Mouse (Mus musculus) cerebellum, postnatal 10 days (tissue): ENCODE data around the gene Ddr2.
"Not testable (repeated sequence)": the region's sequence is repeated elsewhere in the genome, so short reads cannot be mapped to it uniquely, and the experiment has no call there.

Source experiments
- DNase-seq, 2 experiments: peaks; one replicate each; pipeline ENCODE4 v3.0.0; 2021; ENCODE audit warnings: mixed read lengths in 2 of 2

The Ddr2 gene

DNA sequence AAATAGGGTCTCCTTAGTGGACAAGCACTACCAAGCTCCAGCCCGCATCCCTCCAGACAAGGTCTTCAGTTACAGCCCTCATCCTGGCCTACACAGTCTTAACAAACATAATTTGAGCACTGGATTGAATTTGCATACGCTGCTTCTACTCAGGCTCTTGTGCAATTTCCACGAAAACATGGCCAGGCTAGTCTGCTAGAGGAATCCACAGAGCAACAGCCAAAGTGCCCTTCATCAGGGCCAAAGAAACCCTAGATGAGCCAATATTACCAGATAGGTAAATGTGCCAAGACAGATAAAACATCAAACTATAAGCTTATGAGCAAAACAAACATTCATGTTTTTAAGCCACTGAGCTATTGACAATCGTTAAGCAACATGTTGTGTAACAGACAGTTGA lies 75.6 kb downstream of the Ddr2 start:
- no peak for DNase-seq

DNA sequence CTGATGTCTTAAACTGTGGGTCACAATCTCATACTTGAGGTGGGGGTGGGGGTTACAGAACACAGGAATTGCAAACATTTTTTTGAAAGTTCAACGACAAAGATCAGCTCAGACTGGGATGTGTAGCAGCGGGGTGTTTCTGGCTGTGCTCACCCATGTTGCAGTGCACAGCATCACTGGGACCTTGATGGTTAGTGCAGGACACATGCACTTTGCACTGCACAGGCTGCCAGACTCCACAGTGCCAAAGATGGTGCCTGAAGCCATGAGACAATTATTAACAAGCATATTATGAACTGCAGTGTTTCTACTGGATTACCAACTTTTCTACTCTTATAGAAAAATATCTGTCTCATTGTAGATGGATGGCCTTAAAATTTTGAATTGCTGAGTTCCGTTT lies 78.9 kb downstream of the Ddr2 start:
- no peak for DNase-seq

DNA sequence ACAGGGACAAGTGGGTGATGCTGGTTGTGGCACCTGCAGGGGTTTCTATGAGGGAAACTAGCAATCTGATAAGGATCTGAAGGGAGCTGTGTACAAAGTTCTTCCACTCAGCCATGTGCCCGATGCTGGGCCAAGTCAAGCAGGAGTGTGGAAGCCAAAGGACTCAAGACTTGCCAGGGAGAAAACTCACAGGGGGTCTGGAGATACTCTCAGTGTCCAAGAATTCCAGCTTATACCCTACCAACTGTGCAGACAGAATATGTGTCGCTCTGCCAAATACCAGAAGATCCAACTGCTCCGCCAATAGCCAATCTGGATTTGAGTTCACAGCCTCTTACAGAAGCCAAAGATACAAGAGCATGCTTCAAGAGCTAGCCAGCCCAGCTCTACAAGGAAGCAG lies 95.8 kb downstream of the Ddr2 start:
- DNase-seq, result peak; percentile 52 to 67

DNA sequence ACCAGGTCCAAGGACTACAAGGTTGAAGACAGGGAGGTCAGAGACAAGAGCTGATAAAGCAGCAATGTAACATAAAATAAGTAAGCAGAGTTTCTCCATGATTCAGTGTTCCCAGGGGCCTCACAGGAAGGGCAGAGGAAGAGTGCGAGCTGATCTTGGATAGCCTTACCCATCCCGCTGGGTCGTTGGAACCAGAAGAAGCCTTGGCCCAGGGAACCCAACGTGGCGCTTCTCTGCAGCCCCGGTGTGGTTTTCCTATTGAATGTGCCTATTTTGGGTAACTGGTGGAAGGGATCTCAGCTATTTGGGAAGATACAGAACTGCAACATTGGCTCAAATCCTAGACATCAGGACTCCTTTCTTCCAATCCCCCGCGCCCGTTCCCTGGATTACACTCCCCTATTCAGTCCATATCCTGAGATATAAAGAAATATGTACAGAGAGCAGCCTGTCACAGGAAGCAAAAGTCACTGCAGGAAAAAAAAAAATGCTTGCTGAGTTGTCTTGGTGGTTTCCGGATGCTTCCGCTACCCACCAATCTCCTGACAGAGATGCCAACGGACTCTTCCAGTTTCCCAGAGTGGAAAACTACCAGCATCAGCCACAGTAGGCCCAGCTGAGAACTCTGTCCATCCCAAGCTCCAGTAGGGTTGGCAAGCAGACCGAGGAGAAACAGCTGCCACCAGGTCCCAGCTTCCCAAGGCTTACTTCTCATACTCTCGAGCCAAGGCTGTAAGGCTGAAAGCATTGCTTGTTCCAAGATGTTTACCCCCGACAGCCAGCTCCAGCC lies 99.7 kb downstream of the Ddr2 start:
- peak; percentile 56 to 66 for DNase-seq

DNA sequence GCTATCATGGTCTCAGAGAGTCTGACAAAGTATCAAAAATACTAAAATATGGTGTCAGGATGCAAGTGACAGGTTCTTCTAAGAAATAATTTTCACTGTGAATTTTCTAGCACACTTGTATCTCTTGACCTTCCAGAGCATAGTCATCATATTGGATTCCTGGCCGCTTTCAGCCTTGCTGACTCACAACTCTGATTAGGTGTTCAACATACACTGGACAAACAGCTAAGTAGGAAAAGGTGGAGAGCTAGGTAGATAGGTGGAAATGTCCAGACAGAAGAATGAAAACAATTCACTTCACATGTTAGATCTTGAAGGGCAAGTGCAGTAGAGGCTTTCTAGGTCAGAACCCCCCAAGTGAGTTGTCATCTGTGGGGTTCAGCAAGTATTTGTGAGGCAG lies 101.3 kb downstream of the Ddr2 start:
- DNase-seq, result no peak

DNA sequence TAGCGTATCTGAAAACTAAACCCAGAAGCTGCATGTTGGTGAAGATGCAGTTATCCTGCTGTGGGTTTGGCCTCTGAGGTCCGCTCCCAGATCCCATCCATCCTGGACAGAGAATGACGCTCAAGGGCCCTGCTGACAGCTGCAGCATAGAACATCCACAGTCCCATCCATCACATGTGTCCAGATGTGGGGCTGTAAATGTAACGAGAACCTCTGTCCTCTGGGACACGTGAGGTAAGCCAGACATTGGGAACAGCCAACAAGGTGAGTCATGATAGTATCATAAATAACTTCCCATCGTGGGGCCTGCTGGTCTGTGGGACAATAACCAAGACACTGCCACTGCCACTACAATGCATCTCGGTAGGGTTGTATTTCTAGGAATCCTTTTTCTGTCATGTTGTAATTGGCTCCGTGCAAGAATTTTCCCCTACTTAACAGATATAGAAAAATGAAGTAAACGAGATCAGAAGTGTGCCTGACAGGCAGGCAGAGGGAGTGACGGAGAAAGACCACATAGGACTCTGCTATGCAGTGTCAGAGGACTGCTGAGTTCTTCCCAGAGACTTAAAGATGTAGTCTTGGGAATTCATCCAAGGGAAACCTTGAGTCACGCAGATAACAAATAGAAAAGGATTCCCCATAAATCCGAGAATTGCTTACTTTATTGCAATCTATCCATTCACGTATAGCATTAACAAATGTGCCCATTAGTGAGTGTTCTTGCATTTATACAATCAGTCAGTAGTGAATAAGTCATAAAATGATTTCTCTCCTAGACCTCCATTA lies 101.9 kb downstream of the Ddr2 start:
- DNase-seq, result no peak

DNA sequence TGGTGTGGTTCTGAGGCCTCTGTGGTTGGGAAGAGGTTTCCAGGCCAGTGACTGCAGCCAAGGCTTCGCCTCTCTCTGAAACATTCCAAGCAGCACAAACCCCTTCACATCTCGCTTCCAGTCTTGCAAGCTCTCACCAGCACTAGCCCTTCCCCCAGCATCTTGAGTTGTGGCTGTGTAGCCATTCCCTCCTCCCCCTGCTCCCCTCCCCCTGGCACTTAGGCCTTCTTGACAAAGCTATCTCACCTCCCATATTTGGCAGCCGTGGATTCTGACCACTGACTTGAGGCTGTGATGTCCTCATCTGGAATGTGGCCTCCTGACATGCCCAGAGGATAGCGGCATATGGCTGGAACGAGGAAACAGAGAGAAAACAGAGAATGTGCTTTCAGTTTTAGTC lies 104.0 kb downstream of the Ddr2 start:
- DNase-seq, result no peak

DNA sequence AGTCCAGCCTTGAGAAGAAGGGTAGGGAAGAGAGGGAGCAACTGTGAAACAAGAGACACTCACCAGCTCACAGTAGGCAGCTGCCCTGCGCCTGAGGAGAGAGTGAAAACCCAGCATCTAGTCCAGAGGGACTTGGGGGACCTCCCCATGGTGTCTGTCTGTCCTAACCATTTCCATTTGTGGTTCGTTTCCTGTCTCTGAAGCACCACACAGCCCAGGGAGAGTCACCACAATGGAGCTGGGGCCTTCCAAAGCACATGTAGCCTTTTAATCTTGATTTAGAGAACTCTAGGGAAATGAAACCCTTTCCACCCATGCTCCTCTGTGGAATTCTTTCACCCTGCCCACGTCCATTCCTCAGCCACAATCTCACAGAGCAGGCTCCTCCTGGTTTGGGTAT lies 105.3 kb downstream of the Ddr2 start:
- DNase-seq, result no peak

DNA sequence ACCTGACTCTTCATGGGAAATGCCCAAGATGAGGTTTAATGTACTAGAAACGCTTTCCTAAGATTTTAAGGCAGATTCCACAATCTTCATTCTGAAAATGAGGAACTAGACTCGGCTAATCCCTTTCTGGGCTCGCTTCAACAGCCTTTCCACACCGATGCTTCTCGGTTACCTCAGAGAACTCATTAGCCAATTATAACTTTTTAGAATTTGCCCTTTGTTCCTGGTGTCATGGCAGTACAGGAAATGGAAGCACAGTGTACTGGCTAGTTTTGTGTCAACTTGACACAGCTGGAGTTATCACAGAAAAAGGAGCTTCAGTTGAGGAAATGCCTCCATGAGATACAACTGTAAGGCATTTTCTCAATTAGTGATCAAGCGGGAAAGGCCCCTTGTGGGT lies 116.7 kb downstream of the Ddr2 start:
- DNase-seq, result not testable (repeated sequence)

DNA sequence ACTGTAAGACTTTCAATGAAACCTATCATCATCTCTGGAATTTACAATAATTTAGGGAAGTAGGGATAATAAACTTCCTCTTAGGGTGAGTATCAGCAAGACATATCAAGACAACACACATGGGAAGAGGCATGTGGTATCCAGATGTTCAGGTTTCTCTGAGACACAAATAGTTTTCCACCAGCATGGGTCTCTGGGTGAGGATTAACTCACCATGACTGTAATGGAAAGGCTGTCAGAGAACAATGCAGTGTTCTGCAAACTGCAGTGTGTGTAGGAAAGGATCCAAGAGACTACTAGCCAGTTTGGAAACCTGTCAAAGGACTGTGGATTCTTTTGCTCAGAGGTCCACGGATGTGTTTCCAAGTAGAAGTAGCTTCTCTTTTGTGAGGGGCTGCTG lies 124.4 kb downstream of the Ddr2 start:
- peak in 1 of 2 experiments; percentile 5 for DNase-seq

DNA sequence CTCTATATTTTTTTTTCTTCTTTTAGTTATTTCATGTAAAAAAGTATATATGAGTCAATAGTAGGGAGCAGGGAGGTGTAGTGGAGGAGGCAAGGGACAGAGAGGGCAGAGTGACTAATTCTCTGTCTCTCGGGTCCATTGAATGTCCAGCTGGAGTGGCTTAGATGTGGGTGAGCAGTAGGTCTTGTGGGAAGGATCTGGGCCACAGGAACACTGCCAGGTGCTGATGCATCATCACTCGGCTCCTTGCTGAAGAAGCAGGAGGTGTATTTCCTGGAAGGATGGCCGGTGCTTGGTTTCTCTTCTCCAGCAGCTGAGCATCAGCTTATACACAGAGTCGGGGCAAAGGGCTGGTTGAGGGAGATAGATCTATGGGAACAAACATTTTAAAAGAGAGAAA lies 132.9 kb downstream of the Ddr2 start:
- DNase-seq, result no peak

DNA sequence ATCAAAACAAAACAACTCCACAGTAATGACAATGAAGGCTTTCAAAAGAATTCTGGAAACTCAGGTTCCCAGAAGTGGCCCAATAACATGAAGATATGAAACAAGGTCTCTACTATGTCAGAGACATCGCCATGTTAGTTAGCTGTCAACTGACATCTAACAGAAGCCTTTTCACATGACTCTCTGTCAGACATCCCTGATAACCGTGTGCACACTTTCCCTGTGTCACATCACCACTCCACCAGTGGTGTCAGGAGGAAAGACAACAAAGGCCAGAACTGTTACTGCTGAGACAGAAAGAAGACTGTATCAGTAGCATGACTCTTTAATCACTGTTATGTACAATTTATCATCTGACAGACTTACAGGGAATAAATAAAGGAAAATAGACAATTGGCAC lies 138.6 kb downstream of the Ddr2 start:
- DNase-seq, result no peak

DNA sequence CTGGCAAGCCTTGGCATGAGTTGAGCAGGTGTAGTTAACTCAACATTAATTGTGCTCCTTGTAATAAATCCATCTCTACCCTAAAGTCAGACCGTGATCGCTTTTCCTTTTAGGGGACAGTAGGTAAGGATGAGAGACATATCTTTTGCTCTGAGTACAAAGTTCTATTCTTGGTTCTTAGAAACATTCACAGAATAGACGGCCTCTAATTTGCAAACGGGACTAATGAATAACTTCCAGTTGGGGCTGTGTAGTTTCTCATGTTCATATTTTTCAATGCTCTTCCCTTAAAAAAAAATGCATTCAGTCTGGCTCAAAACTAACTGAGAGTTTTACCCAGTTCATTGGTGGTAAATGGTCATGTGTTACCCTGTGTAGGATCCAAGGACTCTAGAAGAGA lies 139.6 kb downstream of the Ddr2 start:
- DNase-seq, result no peak

DNA sequence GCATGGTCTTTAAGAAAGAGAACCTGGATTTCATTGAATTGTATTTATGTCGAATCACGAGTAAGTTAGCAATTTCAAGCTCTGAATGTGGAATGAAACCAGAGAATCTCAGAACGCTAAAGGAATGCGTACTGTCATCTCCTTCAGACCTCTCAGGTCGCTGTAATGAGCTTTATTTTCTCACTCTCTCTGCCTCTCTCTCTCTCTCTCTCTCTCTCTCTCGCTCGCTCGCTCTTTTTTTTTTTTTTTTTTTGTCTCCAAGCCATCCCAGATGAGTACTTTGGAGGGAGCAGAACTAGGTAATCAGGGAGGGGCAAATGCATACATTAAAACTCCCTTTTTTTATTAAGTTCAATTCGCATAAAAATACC lies 141.1 kb downstream of the Ddr2 start:
- DNase-seq, result no peak

DNA sequence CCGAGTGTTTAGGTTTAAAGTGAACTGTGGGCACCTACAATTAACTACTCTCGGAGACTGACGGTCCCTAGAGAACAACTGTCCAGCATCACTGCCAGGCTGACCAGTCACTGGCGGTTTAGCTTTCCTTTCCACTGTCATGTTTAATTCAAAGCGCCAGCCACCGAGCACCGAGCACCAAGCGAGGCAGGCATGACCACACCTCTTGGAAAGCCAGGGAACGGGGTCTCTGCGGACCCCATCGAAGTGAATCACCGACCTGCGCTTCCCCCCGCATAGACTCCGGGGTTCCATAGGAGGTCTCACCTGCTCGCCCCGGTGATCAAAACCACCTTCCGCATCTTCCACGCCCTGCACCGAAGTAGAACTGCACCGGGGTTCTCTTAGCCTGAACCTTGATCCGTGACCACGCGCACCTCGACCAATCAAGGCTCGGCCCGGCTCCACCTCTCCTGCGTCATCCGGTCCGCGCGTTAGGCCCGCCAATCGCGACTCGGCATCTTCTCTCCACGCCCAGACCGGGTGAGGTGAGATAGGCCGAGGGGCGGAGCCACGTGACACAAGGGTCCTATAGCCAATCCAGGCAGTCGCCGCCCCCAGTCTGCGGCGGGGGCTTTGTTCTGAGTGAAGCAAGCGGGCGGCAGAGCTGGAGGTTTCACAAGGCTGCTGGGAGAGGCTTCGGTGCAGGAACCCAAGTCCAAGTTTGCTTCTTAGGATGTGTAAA lies 141.6 kb downstream of the Ddr2 start, which contains the start of gene Hsd17b7:
TSS of gene Hsd17b7 (minus strand) at position 450 of the 724 bp plus-strand sequence.
- peak; percentile 98 to 99 for DNase-seq

DNA sequence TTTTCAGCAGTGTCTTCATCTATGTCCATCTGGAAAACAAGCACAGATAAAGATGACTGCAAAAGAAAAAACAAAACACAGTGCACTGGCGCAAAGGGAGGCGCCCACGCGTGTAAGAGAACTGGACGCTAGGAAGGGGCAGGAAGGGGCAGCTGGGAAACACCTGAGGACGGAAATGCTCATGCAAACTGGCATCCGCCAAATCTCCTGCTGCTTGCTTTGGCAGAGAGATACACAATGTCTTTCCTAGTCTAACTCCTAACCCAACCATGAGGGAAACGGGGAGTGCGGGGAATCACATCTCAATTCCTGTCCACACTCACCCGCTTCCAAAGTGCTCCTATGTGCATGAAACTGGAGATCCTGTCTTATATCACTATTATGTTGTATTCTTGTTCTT lies 157.5 kb downstream of the Ddr2 start:
- peak; percentile 60 to 65 for DNase-seq

DNA sequence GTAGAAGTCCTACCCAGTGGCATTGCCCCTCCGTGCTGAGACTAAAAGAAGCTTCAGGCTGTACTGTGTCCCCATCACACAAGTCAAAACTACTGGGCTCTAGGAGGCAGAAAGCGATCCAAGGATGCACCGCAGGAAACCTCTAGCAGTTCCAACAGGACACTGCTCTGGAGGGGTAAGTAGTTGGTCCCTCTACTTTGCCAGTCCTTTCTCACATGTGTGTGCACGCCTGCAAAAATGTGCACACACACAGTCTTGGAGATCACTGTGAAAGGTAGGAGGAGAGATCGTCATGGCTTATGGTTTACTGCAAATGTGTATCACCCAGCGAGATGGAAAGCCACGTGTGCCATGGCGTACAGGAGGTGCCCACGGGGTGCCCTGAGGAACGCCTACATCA lies 157.9 kb downstream of the Ddr2 start:
- DNase-seq, result no peak

DNA sequence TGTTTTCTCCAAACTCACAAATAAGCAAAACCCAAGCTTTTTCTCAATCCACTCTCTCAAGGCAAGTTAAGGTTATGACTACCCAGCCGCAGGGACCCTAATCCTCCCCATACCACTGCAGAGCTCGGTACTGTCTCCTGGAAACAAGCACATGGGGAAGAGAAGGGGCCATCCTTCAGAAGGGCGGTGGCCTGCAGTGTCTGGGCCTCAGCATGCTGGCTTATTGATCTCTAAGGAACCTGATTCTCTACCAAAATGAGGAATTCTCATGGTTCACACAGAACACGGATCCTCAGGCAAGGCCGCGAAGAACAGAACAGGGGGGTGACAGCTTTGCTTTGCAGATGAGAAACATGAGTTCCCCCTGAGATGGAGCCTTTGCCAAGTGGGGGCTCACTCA lies 159.0 kb downstream of the Ddr2 start:
- DNase-seq, result no peak

DNA sequence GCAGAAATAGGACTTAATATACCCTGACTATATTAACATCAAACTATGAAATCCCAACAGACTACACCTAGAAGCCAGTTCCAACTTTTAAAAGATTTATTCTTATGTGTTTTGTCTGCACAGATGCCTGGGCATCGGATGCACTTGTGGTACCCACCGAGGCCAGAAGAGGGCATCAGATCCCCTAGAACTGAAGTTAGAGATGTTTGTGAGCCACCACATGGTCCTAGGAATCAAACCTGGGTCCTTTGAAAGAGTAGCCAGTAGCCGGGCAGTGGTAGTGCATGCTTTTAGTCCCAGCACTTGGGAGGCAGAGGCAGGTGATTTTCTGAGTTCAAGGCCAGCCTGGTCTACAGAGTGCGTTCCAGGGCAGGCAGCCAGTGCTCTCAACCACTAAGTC lies 159.9 kb downstream of the Ddr2 start:
- DNase-seq, result peak; percentile 21

DNA sequence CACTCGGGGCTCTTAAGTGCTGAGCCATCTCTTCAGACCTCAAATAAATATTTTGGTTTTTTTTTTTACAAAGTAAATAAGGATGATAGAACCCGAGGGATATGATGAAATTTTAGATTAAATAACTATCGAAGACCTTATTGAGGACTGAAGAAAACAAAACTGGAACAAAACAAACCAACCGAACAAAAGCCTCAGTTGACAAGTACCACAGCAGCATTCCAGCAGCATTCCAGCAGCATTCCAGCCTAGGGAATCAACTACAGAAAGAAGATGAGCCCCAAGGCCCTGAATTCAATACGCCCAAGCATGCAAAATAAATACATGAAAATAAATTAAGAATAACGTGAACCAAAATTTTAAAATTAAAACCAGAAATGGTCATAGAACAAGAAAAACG lies 160.6 kb downstream of the Ddr2 start:
- no peak for DNase-seq

DNA sequence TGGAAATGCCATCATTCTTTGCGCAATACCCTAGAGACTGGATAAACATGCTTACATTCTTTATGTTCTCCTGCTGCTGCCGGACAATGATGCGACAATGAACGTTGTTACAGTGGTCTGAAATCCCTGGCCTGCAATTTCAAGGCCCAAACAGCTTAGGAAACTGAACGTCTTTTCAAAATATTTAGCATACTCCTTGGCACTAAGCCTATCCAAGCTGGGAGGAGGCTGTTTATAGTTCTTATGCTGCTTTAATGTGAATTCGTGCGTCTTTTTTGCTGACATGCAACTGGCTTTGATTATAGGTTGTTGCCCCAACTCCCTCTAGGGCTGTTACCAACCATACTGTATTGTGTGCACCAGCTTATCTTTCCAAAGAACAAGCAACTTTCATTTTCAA lies 161.7 kb downstream of the Ddr2 start:
- DNase-seq, result no peak

DNA sequence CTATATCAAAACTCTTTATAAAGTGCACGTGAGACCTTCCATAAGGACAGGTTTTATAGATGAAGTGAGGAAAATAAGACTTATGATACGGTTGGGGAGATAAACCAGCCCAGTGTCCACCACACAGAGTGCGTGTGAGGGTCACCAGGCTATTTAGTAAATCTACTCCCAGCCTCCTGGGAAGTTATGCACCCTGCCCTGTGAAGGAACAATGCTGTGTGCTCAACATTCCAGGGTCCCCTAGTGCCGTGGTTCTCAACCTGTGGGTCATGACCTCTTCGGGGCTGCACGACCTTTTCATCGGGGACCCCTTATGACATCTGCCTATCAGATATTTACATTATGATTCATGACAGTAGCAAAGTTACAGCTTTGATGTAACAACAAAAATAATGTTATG lies 162.3 kb downstream of the Ddr2 start:
- no peak for DNase-seq

DNA sequence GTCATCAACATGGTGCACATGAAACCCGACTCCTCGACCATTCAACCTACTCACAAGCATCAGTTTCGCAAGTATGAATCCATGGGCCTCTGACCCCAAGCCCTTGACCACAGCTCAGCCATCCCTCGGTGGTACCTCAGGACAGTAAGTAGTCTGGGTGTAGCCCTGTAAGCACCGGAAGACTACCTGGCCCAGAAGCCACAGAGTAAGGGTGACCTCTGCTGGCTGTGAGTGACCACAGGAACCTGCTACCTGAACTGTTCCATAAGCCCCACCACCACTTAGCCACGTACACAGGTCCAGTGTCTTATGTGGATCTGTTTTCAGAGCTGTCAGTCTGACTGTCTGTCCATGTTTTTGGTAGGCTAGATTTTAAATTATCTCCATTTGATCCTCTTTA lies 162.9 kb downstream of the Ddr2 start:
- no peak for DNase-seq

DNA sequence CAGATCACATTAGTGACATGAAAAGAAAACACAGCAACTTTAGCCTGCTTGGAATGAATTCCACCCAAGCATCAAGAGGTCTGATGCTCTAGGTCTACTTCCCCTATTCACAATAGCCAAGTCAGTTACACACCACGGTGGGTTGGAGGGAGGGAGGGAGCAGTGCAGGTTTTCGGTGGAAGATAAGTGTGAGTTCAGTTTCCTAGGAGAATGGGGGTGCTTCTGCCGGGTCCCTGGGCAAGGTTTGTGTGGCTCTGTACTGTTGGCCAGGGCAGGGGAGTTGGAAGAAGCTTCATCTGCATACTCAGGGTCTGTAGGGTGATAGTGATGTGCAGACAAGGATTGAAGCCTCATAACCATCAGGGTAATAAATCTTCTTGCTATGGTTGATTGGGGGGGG lies 164.6 kb downstream of the Ddr2 start:
- no peak for DNase-seq
